Mouse (Mus musculus) megakaryocyte, embryonic 14.5 days (primary cell): Measurements from ENCODE around the gene Ess2.

ENCODE experiments used
- FLI1 ChIP-seq: IDR thresholded peaks from 2 replicates; pipeline ENCODE4 v1.6.1; 2012; ENCODE audit warnings: low read length, inconsistent platforms, mixed read lengths
- GATA1 ChIP-seq: IDR thresholded peaks from 3 replicates; pipeline ENCODE4 v1.6.1; 2012; ENCODE audit warnings: mixed read lengths, low read length, inconsistent platforms, borderline replicate concordance

DNA sequence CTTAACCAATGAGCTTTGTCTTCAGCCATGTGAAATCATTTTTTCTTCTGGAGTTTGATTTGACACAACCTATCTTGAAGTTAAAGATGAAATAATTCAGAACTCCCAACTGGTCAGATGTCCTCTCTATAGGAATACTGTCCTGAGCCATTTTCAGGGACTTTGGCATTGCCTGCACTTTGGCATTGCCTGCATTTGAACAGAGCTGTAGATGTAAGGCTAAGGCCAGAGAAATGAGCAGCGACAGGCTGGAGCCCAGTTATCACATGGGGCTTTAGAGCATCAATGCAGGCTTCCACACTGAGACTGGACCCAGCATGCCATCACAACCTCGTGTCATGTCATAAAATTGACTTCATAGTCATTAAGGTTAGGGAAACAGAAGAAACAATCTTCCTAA is 57.9 kb downstream of the Ess2 start:
- TF ChIP-seq GATA1 (no peak), FLI1 (no peak)
